Mouse (Mus musculus) liver, embryonic 16.5 days (tissue): Measurements from ENCODE around the gene Pcdh7. TPM values are rescaled to one million over a fixed set of nuclear protein-coding genes. Genes with fewer than 3 reads are reported as not detected.

Experiments
- ATAC-seq: fragments of 200-750 bp; cut with Nextera tagmentation; 2 replicates; pipeline ENCODE4 v1.8.0; 2017; ENCODE audit warnings: low read depth, mild to moderate bottlenecking, moderate number of reproducible peaks, moderate library complexity
- H3K27ac ChIP-seq: fragments of 300-500 bp; sonication (generic); 2 replicates; pipeline ENCODE4 v1.5.1; 2014; ENCODE audit warnings: mild to moderate bottlenecking, low read length
- H3K27me3 ChIP-seq: fragments of 300-500 bp; sonication (generic); 2 replicates; pipeline ENCODE4 v1.6.1; 2014; ENCODE audit warnings: low read depth, low read length, mixed read lengths; ENCODE audit not compliant: control insufficient read depth, insufficient read depth
- H3K36me3 ChIP-seq: fragments of 300-500 bp; sonication (generic); 2 replicates; pipeline ENCODE4 v1.6.1; 2014; ENCODE audit warnings: mild to moderate bottlenecking; ENCODE audit not compliant: control insufficient read depth, insufficient read depth
- H3K4me1 ChIP-seq: fragments of 300-500 bp; sonication (generic); 2 replicates; pipeline ENCODE4 v1.6.1; 2014; ENCODE audit warnings: low read depth, low read length, mixed read lengths; ENCODE audit not compliant: control insufficient read depth
- H3K4me2 ChIP-seq: fragments of 300-500 bp; sonication (generic); 2 replicates; pipeline ENCODE4 v1.6.1; 2014; ENCODE audit warnings: low read depth, low read length, mixed read lengths
- H3K4me3 ChIP-seq: fragments of 300-500 bp; sonication (generic); 2 replicates; pipeline ENCODE4 v1.5.1; 2014; ENCODE audit warnings: low read depth, mild to moderate bottlenecking, low read length
- H3K9ac ChIP-seq: fragments of 300-500 bp; sonication (generic); 2 replicates; pipeline ENCODE4 v1.6.1; 2014; ENCODE audit warnings: low read depth, low read length
- H3K9me3 ChIP-seq: fragments of 300-500 bp; sonication (generic); replicated peaks from 2 replicates; pipeline ENCODE4 v1.6.1; 2016; ENCODE audit warnings: low read length; ENCODE audit not compliant: control insufficient read depth
- WGBS: fragments of 180-500 bp; shearing (Covaris S2); extraction: QIAGEN DNeasy Blood & Tissue Kit; methylation state at CpG from one replicate; pipeline ENCODE4 v1.1.7; 2014; ENCODE audit not compliant: insufficient replicate concordance; 5-methylcytosine and 5-hydroxymethylcytosine counted together
- polyA plus RNA-seq: library from polyadenylated mRNA; unstranded; fragments of >200 nt; fragmentation: Nextera tagmentation; extraction: Ambion mirVana; gene quantifications from 2 replicates; pipeline ENCODE4 v1.2.1, GENCODE M21; 2015

The Pcdh7 gene
- polyA plus RNA-seq, 1 experiment from 2014 or later, result 0.31 TPM

DNA sequence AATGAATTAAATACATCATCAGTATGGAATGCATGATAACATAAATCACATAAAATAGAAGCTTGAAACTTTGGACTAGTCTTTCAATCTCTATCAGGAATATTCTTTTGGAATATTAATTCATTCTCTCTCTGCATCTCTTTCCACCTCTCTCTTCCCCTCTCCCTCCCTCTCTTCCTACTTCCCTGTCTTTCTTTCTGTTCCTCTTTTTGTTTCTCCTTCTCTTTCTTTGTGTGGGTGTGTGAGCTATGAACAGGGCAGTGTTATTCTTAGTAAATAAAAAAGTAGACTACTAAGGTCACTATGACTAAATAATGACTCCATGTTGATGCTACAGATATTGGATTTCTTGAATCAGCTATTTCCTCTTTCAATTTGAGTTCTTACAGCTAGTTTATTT lies 167.2 kb downstream of the Pcdh7 start:
- no peak for ATAC-seq
- Histone ChIP-seq H3K4me3 (no peak overlapping the region), H3K27me3 (no peaks in the 10 kb centered on the region), H3K4me1 (no peaks in the 10 kb centered on the region), H3K4me2 (no peak overlapping the region), H3K36me3 (no peaks in the 10 kb centered on the region), H3K27ac (no peak overlapping the region), H3K9ac (no peak overlapping the region), H3K9me3 (no peaks in the 10 kb centered on the region)

DNA sequence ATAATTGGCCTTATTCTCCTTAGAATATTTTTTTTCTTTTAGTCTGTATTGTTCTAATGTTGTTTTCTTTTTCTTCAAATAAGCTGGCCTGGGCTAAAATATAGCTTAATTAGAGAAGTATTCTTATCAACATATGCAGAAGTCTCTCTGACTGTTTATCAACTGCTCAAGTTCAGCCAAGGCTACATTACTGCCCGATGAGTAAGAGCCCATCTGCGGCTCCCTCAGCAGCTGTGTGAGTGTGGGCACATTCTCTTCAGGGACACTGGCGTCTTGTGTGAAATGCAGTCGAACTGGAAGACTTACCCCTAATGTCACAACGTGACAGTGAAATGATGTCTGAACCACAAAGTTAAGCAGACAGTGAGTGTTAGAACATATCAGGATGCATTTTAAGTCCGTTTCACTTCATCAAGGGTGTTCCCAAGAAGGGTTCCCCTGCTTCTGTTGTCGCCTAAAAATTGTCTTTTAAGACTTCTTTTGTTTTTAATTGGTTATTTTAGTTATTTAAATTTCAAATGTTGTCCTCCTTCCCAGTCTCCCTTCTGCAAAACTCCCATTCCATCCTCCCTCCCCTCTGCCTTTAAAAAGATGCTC lies 181.3 kb downstream of the Pcdh7 start:
- H3K27me3 ChIP-seq, result no peaks in the 10 kb centered on the region
- WGBS, result 25% methylated on average over 7 of the region's 7 CpGs
- H3K9me3 ChIP-seq, result no peaks in the 10 kb centered on the region
- H3K4me3 ChIP-seq, result no peak overlapping the region
- H3K27ac ChIP-seq, result no peak overlapping the region
- no peaks in the 10 kb centered on the region; the same call in 1 of the 2 replicates for H3K4me1 ChIP-seq
- H3K36me3 ChIP-seq, result no peaks in the 10 kb centered on the region
- peak overlapping the region; percentile 27 for H3K4me2 ChIP-seq
- no peak overlapping the region for H3K9ac ChIP-seq
- ATAC-seq, result peak; percentile 84

DNA sequence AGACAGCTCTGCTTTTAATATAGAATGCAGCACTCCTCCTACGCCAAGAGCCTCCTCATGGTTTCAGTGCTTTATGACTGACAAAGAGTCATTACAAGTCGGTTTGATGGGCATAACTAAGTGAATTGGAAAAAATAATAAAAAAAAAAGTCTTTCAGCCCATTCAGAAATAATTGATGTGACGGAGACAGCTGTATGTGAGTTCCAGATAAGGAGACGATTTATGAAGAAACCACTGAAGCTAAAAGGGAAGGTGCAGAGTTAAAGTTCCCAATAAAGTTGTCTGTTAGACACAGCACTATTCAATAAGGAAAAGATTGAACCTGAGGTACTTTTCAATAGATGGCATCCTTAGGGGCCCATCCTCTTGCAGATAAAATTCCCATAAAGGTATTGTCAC lies 189.5 kb downstream of the Pcdh7 start:
- no peak for ATAC-seq
- WGBS, result 34% methylated on average over 4 of the region's 4 CpGs
- Histone ChIP-seq H3K36me3 (no peaks in the 10 kb centered on the region), H3K4me2 (no peak overlapping the region), H3K27me3 (no peaks in the 10 kb centered on the region), H3K9me3 (no peaks in the 10 kb centered on the region), H3K4me1 (no peaks in the 10 kb centered on the region), H3K27ac (no peak overlapping the region), H3K9ac (no peak overlapping the region), H3K4me3 (no peak overlapping the region)

- no peaks in the 10 kb centered on the region for H3K4me1 ChIP-seq
- WGBS, result 72% methylated on average over 5 of the region's 5 CpGs
- H3K27ac ChIP-seq, result no peak overlapping the region
- no peak for ATAC-seq
- H3K27me3 ChIP-seq, result no peaks in the 10 kb centered on the region
- H3K4me2 ChIP-seq, result no peak overlapping the region
- no peak overlapping the region for H3K4me3 ChIP-seq
- no peaks in the 10 kb centered on the region for H3K9me3 ChIP-seq
- no peak overlapping the region for H3K9ac ChIP-seq
- no peaks in the 10 kb centered on the region for H3K36me3 ChIP-seq
Observed at GRCm38 (mm10) chr5:57921140-57921539, 203.4 kb downstream of the Pcdh7 start.

- Histone ChIP-seq H3K9ac (no peak overlapping the region), H3K4me1 (no peaks in the 10 kb centered on the region), H3K4me2 (no peak overlapping the region), H3K36me3 (no peaks in the 10 kb centered on the region), H3K9me3 (no peaks in the 10 kb centered on the region), H3K27me3 (no peaks in the 10 kb centered on the region), H3K27ac (no peak overlapping the region), H3K4me3 (no peak overlapping the region)
- no peak for ATAC-seq
- WGBS, result 77% methylated on average over 5 of the region's 5 CpGs
Observed at GRCm38 (mm10) chr5:57931331-57931730, 213.6 kb downstream of the Pcdh7 start.

- Histone ChIP-seq H3K4me1 (no peaks in the 10 kb centered on the region), H3K4me3 (no peak overlapping the region), H3K9ac (no peak overlapping the region), H3K27me3 (no peaks in the 10 kb centered on the region), H3K9me3 (no peaks in the 10 kb centered on the region), H3K36me3 (no peaks in the 10 kb centered on the region), H3K27ac (no peak overlapping the region), H3K4me2 (no peak overlapping the region)
- 68% methylated on average over 5 of the region's 5 CpGs for WGBS
- ATAC-seq, result no peak
Observed at GRCm38 (mm10) chr5:57931738-57932137, 214.0 kb downstream of the Pcdh7 start.

- WGBS, result 66% methylated on average over 2 of the region's 2 CpGs
- Histone ChIP-seq H3K27ac (no peak overlapping the region), H3K4me1 (no peaks in the 10 kb centered on the region), H3K36me3 (no peaks in the 10 kb centered on the region), H3K4me3 (no peak overlapping the region), H3K27me3 (no peaks in the 10 kb centered on the region), H3K4me2 (no peak overlapping the region), H3K9ac (no peak overlapping the region), H3K9me3 (no peaks in the 10 kb centered on the region)
- no peak for ATAC-seq
Observed at GRCm38 (mm10) chr5:57934666-57935065, 216.9 kb downstream of the Pcdh7 start.

- WGBS, result 49% methylated on average over 3 of the region's 3 CpGs
- ATAC-seq, result no peak
Observed at GRCm38 (mm10) chr5:57940457-57940856, 222.7 kb downstream of the Pcdh7 start.

GRCm38 (mm10) chr5:57943176-57943575 lies 225.4 kb downstream of the Pcdh7 start:
- no peaks in the 10 kb centered on the region for H3K9me3 ChIP-seq
- WGBS, result 55% methylated on average over 2 of the region's 2 CpGs
- no peaks in the 10 kb centered on the region for H3K36me3 ChIP-seq
- no peak overlapping the region for H3K4me3 ChIP-seq
- no peaks in the 10 kb centered on the region for H3K4me1 ChIP-seq
- H3K9ac ChIP-seq, result no peak overlapping the region
- no peak overlapping the region for H3K27ac ChIP-seq
- no peaks in the 10 kb centered on the region for H3K27me3 ChIP-seq
- no peak overlapping the region for H3K4me2 ChIP-seq
- no peak for ATAC-seq

More at GRCm38 (mm10) chr5:57940457-57940856, 222.7 kb downstream of the Pcdh7 start:
- H3K4me3 ChIP-seq, result no peak overlapping the region
- H3K27ac ChIP-seq, result no peak overlapping the region
- H3K36me3 ChIP-seq, result no peaks in the 10 kb centered on the region
- H3K9me3 ChIP-seq, result no peaks in the 10 kb centered on the region
- H3K4me2 ChIP-seq, result no peak overlapping the region
- H3K9ac ChIP-seq, result no peak overlapping the region
- no peaks in the 10 kb centered on the region for H3K4me1 ChIP-seq
- no peaks in the 10 kb centered on the region for H3K27me3 ChIP-seq
